Mouse (Mus musculus): ENCODE measurements around the gene Rpl10a.
A peak's percentile ranks its signal among the peaks of the same experiment; 100 is the strongest.

The Rpl10a gene

GRCm38 (mm10) chr17:28328366-28328928 is at the start of gene Rpl10a:
TSS of gene Rpl10a (plus strand) at chr17:28328471.
- peak; percentile 97 to 99 for DNase-seq

- DNase-seq = peak; percentile 65 to 83
Measured at GRCm38 (mm10) chr17:28279236-28279635, 49.0 kb upstream of the Rpl10a start.

- peak; percentile 92 to 96 for DNase-seq
Measured at GRCm38 (mm10) chr17:28279780-28280422, 48.4 kb upstream of the Rpl10a start.

- no peak for DNase-seq
Measured at GRCm38 (mm10) chr17:28280423-28280800, 47.9 kb upstream of the Rpl10a start.

GRCm38 (mm10) chr17:28280831-28281377 is 47.4 kb upstream of the Rpl10a start:
- peak in 1 of 2 experiments; percentile 55 for DNase-seq

GRCm38 (mm10) chr17:28281866-28282441 is 46.3 kb upstream of the Rpl10a start:
- no peak for DNase-seq

GRCm38 (mm10) chr17:28283199-28283598 is 45.1 kb upstream of the Rpl10a start:
- no peak for DNase-seq

GRCm38 (mm10) chr17:28286133-28286532 is 42.1 kb upstream of the Rpl10a start:
- DNase-seq = no peak

GRCm38 (mm10) chr17:28286964-28287363 is 41.3 kb upstream of the Rpl10a start:
- peak; percentile 58 to 87 for DNase-seq

GRCm38 (mm10) chr17:28287578-28287977 is 40.7 kb upstream of the Rpl10a start:
- peak; percentile 65 to 84 for DNase-seq

- DNase-seq = peak in 1 of 2 experiments; percentile 41
Measured at GRCm38 (mm10) chr17:28287980-28288379, 40.3 kb upstream of the Rpl10a start.

- peak; percentile 95 to 96 for DNase-seq
Measured at GRCm38 (mm10) chr17:28290262-28290661, 38.0 kb upstream of the Rpl10a start.

GRCm38 (mm10) chr17:28290671-28291070 is 37.6 kb upstream of the Rpl10a start:
- DNase-seq = no peak

- no peak for DNase-seq
Measured at GRCm38 (mm10) chr17:28291346-28291745, 36.9 kb upstream of the Rpl10a start.

- DNase-seq = peak in 1 of 2 experiments; percentile 30
Measured at GRCm38 (mm10) chr17:28293716-28294115, 34.6 kb upstream of the Rpl10a start.

- no peak for DNase-seq
Measured at GRCm38 (mm10) chr17:28294449-28295333, 33.6 kb upstream of the Rpl10a start.

- no peak for DNase-seq
Measured at GRCm38 (mm10) chr17:28298888-28299287, 29.4 kb upstream of the Rpl10a start.

GRCm38 (mm10) chr17:28299669-28300320 is 28.5 kb upstream of the Rpl10a start:
- no peak for DNase-seq

GRCm38 (mm10) chr17:28300323-28300722 is 27.9 kb upstream of the Rpl10a start:
- DNase-seq = no peak

GRCm38 (mm10) chr17:28300850-28301249 is 27.4 kb upstream of the Rpl10a start:
- no peak for DNase-seq

- DNase-seq = no peak
Measured at GRCm38 (mm10) chr17:28305172-28305571, 23.1 kb upstream of the Rpl10a start.
